Mouse (Mus musculus) cerebellum, adult 9-10 months (tissue): ENCODE measurements around the gene Homer1.

ENCODE experiments used
- DNase-seq: peaks from one replicate; pipeline ENCODE4 v3.0.0; 2022

Homer1 gene

GRCm38 (mm10) chr13:93406855-93407254, 107.4 kb downstream of the Homer1 start:
- DNase-seq = no peak

GRCm38 (mm10) chr13:93410343-93410742, 110.9 kb downstream of the Homer1 start:
- no peak for DNase-seq

DNA sequence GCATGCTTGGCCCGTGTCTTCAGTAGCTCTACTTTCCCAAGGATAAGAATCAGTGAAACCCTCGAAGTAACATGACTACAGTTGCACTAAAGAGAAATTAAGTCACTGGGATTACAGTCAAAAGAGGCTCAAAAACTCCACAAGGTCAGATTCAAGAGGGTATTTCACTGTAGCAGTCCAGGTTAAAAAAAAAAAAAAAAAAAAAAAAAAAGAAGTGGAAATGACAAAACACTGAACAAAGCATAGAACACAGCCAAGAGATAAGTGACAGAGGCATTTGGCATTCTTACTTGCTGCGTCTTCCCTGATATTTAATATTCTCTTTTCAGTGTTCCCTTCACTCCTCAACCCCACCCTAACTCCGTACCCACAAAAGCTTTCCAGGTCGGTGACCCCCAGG, 115.6 kb downstream of the Homer1 start:
- DNase-seq = no peak

- DNase-seq = no peak
These were observed 118.9 kb downstream of the Homer1 start for GRCm38 (mm10) chr13:93418292-93418691.

GRCm38 (mm10) chr13:93419779-93420178, 120.3 kb downstream of the Homer1 start:
- no peak for DNase-seq

GRCm38 (mm10) chr13:93423224-93423623, 123.8 kb downstream of the Homer1 start:
- no peak for DNase-seq

DNA sequence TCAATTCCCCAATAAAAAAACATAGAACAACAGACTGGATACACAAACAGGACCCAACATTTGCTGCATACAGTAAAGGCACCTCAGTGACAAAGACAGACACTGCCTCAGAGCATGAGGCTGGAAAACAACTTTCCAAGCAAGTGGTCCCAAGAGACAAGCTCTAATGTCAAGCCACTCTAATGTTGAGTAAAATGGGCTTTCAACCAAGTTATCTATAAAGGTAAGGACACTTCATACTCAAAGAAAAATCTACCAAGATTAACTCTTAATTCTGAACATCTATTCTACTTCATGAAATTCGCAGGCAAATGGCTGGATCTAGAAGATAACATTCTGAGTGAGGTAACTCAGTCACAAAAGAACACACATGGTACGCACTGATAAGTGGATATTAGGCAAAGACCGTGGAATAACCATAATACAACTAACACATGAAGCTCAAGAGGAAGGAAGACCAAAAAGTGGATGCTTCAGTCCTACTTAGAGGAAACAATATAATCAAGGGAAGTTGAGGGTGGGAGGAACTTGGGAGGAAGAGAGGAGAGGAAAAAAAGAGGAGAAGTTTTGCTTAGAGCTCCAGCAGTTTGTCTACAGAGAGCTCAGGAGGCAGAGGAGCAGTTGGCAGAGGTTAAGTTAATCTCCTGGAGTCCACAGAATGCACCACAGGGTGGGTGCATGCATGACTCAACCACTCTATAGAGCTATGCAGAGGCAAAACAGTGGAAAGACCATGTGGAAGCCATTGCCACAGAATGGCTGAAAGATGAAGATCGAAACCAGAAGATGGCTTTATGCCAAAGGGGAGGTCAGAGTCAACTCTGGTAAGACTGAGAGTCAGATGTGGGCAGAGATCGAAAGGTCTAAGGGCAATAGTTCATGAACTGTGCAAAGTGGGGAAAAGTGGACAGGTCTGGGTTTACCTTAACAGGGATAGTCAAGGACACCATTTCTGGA, 128.8 kb downstream of the Homer1 start:
- no peak for DNase-seq

DNA sequence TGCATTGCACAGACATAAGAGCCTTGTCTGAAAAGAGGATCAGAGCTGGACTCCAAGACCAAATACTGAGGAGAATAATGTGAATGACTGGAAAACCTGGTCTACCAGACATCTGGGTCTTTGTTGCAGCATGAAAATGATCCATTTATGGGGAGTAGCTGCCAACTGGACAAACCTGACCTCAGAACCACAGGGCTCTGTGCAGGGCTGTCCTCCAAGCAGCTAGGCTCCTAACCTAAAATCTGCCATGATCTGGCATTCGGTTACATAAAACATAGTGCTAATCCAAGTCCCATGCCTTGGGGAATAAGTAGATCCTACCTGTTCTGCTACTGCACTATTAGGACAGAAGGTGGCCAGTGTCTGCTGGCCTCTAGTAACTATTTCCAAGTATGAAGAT, 129.8 kb downstream of the Homer1 start:
- DNase-seq = peak; percentile 24

DNA sequence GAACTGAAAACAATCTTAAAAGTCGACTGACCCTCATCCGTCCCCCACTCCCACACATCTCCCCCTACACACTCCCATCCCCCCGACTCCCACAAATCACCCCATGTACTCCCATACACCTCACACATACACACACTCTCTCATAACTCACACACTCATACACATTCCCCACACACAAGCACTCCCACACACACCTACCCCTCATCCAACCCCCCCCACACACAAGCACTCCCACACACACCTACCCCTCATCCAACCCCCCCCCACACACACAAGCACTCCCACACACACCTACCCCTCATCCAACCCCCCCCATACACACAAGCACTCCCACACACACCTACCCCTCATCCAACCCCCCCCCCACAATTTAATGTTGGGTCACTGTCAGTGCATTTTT, 140.7 kb downstream of the Homer1 start:
- no peak for DNase-seq

DNA sequence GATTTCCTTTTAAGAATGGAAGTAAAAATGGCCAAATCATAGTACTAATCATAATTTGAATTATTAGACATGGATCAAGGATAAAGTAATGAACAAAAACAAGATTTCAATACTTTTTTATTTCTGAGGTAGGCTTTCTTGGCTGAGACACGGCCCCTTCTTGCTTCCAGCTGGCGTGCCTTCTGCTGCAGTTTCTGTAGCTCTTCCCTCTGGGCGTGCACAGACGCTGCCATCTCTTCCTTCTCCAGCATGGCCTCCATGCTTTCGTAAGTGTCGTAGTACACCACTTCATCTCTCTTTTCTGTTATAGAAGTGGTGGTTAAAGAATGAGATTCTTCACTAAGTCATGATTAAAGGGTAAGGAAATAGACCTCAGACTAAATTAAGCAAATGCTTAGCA, 153.8 kb downstream of the Homer1 start:
- DNase-seq = peak; percentile 77
